Mouse (Mus musculus): ENCODE results near the gene Gm43064.

The Gm43064 gene

DNA sequence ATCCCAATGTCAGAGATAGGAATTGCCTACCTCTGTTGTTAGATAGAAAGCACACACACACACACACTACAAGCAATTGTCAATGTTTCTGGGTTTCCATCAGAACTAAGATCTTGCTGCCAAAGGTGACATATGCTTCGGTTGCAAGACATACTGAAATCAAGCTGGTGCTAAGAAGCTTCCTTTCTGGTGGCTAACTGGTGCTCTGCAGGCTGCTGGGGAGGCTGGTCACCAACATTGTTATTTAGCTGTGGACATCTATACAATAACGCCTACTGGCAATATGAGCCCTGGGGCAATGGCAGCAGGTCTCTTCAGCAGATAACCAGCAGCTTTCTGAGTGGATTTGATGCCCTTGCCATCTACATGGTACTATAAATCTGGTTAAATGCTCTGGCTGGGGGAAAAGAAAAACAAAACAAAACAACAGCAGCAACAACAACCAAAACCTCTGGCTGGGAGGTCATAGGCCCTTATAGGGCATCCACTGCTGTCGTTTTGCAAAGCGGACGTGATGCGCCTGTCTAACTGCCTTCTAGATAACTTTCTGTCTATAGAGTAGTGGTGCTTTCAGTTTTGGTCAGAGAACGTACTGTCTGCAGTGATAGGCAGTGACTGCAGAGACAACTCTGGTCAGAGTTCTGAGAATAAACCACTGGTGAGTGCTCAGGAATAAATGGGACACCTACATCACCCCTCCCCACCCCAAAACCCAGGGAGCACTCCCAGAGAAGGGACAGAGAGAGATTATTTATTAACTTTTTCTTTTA, 47.8 kb downstream of the Gm43064 start:
- no peak for DNase-seq

- no peak for DNase-seq
Observed at GRCm38 (mm10) chr3:103857977-103858563, 48.7 kb downstream of the Gm43064 start.

DNA sequence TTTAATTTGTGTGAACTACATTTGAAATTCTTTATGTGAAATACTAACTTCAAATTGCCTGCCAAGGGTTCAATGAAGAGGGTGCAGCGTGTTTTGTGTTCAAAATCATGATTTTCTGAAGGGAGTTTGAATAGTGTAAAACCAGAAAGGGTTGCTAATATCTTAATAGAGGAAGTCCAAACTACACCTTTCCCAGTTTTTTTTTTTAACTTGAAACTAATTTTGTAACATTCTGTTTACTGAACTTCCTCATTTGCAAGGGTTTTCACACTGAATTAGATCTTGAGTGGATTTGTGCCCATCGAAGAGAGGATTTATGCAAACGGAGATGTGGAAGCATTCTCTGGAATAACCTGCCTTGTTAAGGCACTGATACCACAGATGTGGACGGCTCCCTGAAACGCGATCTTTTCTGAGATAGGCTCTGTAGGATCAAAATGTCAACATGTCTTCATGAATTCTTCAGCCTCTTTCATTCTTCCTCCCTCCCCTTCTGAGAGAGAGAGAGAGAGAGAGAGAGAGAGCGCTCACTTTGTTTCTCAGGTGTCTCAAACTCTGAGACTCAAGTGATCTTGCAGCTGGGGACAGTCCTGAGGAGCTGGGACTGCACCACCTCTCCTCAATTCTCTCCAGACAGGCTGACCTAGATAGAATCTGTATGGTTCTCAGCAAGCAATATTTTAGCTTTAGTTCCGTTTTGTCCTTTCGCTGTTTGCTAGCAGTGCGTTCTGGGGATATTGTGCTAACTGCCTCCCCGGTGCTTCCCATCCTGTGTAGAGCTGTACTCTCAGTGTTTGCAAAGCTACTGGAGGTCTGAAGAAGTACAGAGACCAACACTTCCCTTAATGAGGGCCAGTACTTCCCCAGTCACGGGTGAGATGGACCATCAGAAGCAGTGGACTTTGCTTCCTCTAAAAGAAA, 49.8 kb downstream of the Gm43064 start, which contains the start of gene Ptpn22:
TSS of gene Ptpn22 (plus strand) at position 915 of the 921 bp plus-strand sequence.
- no peak for DNase-seq

DNA sequence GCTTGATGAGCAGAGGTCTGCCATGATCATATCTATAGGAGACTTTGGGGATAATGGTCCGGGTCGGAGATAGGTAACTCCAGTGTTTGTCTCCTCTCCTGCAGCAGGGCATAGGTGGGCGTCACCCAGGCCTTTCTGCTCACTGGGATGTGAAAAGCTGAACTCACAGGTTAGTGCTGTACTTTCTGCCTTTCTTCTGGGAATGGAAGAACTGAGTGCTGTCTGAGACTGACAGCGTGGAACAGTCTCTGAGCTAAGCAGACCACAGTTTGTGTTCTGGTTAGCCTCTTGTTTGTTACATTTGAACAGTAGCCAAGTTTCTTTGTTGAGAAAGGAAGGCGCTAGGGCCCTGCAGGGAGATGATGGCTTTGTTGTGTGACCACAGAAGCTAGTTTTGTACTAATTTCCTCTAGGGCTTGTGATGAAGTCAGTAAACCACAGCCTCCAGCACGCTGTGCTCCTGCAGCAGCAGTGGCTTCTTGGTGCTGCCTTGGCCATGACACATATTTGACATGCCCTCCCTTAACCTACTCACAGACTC, 50.5 kb downstream of the Gm43064 start:
- DNase-seq: peak; percentile 21 to 48

- no peak for DNase-seq
Observed at GRCm38 (mm10) chr3:103862721-103863220, 53.4 kb downstream of the Gm43064 start.

- peak; percentile 25 to 57 for DNase-seq
Observed at GRCm38 (mm10) chr3:103864200-103864599, 54.8 kb downstream of the Gm43064 start.

GRCm38 (mm10) chr3:103867424-103867971, 58.1 kb downstream of the Gm43064 start:
- DNase-seq: no peak

- no peak for DNase-seq
Observed at GRCm38 (mm10) chr3:103868008-103868407, 58.6 kb downstream of the Gm43064 start.

GRCm38 (mm10) chr3:103872663-103873098, 63.3 kb downstream of the Gm43064 start:
- DNase-seq: no peak

DNA sequence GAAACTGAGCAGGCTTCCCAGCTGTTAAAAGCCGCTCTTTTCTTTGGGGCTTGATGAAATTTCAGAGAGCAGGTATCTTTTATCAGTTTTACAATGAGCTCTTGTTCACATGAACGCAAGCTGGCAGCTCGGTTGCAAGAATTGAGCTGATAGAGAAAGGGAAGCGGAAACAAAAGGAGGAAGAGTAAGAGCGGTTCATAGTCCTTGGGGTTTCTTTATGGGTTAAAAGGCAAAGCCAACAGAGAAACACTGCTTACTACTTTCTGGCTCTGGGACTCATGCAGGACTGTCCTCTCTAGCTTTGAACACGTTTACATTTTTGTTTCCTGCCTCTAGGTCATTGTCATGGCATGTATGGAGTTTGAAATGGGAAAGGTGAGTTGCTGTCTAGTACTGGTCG, 65.0 kb downstream of the Gm43064 start:
- DNase-seq: no peak

DNA sequence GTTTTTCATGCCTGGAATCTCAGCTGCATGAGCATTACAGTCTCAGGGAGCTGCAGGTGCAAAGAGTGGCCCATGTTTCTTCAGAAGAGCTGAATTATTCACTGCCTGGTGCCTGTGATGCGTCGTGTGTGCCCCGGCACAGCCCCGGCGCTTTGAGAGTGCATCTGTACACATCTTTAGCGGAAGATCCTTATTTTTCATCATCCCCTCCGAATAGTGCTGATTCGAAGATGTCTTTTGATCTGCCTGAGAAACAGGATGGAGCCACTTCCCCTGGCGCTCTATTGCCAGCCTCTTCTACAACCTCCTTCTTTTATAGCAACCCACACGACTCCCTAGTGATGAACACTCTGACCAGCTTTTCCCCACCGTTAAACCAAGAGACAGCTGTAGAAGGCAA, 76.6 kb downstream of the Gm43064 start:
- DNase-seq: no peak

DNA sequence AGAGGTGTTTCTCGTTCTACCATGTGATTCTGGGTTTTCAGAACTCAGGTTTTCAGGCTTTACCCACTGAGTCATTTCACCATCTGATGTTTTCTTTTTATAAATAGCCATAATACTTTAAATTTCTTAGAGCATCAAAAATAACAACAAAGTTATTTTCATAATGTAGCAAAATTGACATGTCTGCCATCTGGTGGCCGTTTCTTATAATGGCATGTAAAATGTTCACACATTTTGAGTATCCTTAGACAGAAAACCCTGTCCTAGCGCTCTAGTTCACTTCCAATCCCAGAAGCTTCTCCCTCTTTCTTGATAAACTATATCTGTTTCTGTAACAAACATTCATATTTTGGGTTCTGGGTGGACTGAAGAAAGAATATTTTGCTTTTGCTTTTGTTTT, 78.2 kb downstream of the Gm43064 start:
- DNase-seq: peak in 1 of 2 experiments; percentile 72
